Mouse (Mus musculus) lung, adult 18-20 months (tissue): Measurements from ENCODE around the gene Ccdc85c.

ENCODE experiments used
- DNase-seq, 2 experiments: peaks; one replicate each; pipeline ENCODE4 v3.0.0; 2022; ENCODE audit warnings: mixed read lengths in 2 of 2

Ccdc85c gene

DNA sequence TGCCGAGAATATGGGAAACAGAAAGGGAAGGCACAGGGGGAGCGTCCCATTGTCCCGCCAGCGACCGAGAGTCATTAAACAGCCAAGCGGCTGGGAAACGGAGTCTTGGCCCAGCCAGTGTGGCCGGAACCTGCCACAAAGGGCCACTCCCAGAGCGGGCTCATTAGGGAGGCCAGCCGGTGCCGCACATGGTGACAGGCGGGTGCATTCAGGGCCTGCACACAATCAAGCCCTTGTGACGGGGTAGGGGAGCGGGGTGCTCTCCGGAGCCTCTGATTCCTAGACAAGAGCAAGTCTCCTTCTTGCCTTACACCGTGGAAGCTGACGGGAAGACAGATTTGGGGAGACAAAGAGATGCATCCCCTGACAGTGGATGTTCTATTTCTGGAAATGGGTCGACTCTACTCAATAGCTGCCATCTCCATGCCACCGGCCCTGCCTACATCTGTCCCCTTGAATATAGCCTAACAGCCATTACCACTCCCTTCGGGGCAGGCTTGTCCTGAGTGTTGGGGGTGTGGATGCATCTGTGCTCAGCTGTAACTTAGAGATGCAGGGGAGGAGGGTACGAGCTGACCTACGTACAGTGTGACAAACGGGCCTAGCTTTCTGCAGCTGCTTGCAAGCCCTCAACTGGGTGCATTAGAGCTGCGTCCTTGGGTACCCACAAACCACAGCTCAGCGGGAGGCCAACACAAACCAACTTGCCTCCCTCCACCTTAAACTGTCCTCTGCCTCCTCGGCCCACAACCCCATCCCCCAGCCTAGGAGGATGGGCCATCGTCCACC, 9.2 kb downstream of the Ccdc85c start:
- peak; percentile 56 to 69 for DNase-seq

DNA sequence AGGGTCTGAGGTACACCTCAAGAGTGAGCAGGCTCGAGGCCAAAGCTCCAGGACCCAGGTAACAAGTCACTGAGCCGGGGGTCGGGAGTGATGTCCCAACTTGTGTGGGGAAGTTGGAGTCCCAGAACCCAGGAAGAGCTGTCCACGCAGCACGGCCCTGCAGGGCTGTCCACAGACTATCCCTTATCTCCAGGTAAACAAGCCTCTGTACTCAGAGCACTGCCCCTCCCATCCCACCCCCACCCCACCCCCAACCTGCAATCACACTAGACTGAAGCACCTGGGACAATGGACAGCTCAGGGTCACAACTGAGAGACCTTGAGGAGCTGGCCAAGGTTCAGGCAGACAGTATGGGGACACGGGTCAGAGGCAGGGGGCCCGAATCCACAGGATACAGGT, 10.3 kb downstream of the Ccdc85c start:
- no peak for DNase-seq

GRCm38 (mm10) chr12:108260950-108261349, 14.3 kb downstream of the Ccdc85c start:
- no peak for DNase-seq

DNA sequence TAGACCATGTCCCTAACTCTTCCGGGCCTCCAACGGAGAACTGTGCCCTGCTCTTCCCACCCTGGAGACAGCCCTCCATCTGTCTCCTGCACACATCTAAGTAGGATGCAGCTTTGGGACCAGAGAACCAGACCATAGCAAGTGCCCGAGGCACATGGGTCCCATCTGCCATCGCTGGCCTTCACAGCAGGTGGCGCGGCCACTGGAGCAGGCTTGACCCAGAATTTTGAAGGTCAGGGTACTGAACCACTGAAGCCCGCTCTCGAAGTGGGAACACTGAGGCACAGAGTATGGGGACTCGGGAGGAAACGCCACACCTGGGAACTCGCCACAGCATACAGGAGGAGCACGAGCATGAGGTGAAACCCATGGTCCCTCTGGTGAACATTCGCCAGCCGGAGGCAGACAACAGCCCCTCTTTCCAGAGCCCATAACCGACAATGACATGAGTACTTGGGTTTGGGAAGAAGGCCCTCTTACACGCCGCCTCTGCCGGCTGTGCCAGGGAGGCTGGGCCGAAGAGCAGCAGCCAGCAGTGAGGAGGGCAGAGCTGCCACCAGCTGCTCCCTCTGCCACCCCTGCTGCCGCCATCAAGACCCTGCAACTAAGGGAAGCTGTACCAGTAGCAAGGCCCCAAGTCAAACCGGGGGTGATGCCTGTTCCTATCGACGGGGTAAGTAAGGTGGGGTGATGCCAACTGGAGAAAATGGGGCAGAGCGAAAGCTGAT, 15.7 kb downstream of the Ccdc85c start:
- no peak for DNase-seq

DNA sequence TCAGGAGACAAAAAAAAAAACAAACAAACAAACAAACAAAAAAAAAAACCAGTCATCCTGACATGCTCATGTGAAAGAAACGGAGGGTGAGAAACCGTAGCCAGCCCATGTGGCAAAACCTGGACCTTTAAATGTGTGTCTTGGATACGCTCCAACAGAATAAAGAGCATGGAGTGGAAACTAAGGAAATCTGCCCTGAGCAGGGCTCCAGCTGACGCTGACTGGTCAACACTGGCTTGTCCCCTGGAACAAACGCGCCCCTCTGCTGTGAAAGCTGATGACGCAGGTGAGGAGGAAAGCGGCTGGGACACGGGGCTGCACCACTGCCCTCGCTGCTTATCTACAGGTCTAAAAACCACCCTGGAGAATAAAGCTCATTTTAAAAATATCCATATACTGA, 18.5 kb downstream of the Ccdc85c start:
- peak; percentile 54 to 77 for DNase-seq

DNA sequence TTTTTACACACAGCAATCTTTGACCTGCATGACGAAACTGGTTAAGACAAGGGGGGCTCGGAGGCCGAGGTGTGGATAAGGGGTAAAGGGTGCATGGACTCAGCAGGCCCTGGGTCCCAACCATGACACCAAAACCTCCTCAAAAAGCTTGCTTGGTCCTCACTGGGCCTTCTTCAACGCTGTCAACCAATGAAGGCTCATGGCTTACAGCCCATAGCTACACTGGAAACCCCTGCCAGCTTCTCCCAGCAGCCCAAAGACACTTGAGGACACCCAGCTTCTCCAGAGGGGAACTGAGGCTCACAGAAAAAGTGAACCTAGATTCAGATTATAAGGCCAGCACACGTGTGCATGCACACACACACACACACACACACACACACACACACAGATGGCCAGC, 19.3 kb downstream of the Ccdc85c start:
- no peak for DNase-seq

GRCm38 (mm10) chr12:108255511-108255919, 19.7 kb downstream of the Ccdc85c start:
- no peak for DNase-seq

GRCm38 (mm10) chr12:108253042-108253441, 22.2 kb downstream of the Ccdc85c start:
- no peak for DNase-seq

GRCm38 (mm10) chr12:108251825-108252542, 23.2 kb downstream of the Ccdc85c start:
- DNase-seq = no peak

GRCm38 (mm10) chr12:108251034-108251792, 24.0 kb downstream of the Ccdc85c start:
- DNase-seq = no peak

GRCm38 (mm10) chr12:108249522-108249921, 25.7 kb downstream of the Ccdc85c start:
- peak; percentile 82 to 86 for DNase-seq

DNA sequence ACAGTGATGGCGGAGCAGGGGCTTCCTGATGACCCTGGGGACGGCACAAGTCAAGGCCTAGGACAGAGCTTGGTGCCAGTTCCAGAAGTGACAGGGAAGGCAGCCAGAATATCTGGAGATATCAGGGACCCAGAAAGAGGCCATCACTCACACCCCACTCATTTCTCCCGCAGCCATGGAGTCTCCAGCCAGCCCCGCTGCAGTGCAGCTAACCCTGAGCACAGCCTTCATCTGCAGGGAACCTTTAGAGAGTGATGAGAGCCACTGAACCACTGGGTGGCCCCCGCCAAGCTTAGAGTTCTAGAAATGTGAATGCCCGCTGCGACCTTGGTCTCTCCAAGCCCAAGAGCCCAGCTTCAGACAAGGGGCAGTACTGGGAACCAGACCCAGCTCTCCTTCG, 26.2 kb downstream of the Ccdc85c start:
- DNase-seq = no peak

DNA sequence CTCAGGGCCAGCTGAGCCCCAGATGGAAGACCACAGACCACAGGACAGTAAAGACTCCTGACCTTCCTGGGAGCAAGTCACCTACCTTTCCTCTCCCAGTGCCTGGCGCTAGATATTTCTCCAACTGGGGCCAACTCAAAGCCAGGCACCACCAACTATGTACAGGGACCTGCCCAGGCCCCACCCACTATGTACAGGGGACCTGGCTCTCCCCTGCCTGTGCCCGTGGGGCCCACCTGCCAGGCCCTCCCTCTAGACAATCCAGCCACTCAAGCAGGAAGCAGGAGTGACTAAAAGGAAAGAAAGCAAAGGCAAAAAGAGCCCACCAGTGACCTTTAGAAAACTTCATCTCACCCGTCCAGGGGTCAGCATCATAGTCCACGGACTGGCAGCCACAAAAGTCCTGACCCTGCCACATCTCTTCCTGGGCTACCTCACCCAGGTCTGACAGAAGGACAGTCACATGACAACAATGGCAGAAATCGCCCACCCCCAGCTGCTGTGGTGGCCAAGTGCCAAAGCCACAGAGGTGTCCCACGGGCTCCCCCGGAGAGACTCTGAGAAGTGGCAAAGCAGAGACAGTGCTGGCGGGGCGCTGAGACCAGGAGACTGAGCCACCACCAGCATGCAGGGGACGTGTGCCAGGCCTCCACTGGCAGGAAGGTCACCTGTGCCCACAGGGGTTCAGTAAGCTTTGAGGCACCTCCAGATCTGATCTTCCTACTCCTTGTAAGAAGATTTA, 28.3 kb downstream of the Ccdc85c start:
- DNase-seq = no peak

GRCm38 (mm10) chr12:108245579-108245978, 29.6 kb downstream of the Ccdc85c start:
- DNase-seq = no peak

DNA sequence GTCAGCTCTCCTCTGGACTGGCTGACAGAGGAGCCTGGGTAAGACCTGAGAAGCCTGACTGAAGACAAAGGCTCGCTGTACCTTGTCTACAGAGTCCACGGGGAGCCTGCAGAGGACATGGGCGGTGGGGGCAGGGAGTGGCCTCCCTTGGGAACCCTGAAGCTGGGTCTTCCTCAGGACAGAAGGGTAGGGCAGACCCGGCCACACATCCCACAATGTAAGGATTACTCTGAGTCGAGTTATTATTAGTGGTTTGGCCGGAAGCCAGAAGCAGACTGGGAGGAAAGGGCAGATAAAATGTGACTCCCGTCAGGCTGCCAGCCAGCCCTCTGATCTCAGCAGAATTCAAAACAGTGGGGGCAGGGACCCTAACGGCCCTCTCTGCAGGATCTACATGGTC, 30.4 kb downstream of the Ccdc85c start:
- DNase-seq = peak; percentile 70 to 83

DNA sequence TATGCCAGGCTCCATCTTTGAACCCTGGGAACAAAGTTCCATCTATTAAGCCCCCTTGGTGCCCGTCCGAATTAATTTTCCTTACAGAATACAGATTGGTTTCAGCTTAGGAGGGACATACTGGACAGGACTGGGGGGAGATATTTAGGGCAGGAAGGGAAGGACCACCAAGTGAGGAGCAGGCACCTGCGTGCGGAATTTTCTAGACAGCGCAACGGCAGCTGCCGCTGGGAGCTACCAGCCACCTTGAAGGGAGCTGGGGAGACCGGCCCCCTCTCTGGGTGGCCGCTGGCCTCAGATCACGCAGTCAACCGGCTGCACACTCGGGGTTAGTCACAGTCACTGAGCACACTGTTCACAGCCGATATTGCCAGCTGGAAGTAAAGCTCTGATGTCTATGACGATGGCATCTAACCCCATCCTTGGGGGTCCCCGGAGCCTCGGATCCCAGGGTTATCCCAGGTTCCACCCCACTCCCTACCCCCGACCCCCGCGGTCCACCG, 32.9 kb downstream of the Ccdc85c start:
- DNase-seq = no peak

GRCm38 (mm10) chr12:108241626-108242025, 33.6 kb downstream of the Ccdc85c start:
- DNase-seq = no peak

GRCm38 (mm10) chr12:108240953-108241588, 34.2 kb downstream of the Ccdc85c start:
- no peak for DNase-seq

GRCm38 (mm10) chr12:108240401-108240890, 34.8 kb downstream of the Ccdc85c start:
- no peak for DNase-seq

DNA sequence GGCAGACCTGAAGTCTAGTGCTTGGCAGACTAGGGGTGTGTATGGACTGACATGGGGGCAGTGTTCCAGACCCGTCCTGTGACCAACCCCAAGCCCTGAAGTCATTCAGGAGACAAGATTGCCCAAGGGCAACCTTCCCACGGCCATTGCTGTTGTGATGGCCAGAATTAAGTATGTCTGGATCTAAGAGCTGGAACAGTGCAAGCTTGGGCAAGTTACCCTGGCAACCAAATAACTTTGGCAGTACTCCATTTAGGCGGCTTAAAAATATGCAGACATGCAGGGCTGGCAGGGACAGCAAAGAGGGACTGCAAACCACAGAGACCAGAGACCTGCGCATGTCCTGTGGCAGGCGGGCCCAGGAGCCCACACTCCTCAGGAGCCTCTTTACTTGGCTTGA, 35.8 kb downstream of the Ccdc85c start:
- peak; percentile 73 to 86 for DNase-seq

GRCm38 (mm10) chr12:108238395-108239035, 36.7 kb downstream of the Ccdc85c start:
- no peak for DNase-seq
